Mouse (Mus musculus): ENCODE data around the gene Spata4. TPM values are rescaled to one million over a fixed set of nuclear protein-coding genes. Genes with fewer than 3 reads are reported as not detected.
"Not testable (repeated sequence)": the region's sequence is repeated elsewhere in the genome, so short reads cannot be mapped to it uniquely, and the experiment has no call there.

Gene Spata4
- polyA plus RNA-seq, 1 experiment from 2014 or later, result not detected

DNA sequence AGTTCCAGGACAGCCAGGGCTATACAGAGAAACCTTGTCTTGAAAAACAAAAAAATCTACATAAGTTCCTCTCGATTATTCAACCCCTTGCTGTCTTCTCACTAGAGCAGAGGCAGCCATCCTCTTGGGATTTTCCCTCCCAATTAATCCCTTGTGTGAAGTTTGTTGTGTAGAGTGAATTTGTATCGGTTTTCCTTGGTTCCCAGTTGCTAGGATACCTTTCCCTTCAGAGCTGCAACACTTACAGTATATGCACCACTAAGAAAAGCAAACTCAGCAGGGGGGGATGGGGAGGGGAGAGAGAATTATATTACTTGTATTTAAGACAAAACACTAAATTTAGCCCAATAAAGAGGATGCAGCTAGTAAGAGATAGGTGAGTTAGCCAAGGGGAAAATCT, 4.5 kb upstream of the Spata4 start:
- POLR2A ChIA-PET, result interaction anchor here (0.7 to 1.2 kb wide), 2 partner anchors 17 to 69 kb away, joined by 3 read pairs; no protein-coding TSS in a partner anchor
- in situ Hi-C loops (cut with MboI; ENCODE audit: low pct_unique_long_range_greater_than_20kb), result no loop called here
- DNase-seq (ENCODE audit: low read depth, low spot score) (no peak), ATAC-seq (no peak)
- no peak for TF ChIP-seq CTCF (IDR thresholded peaks at IDR 0.05)
- CTCF ChIA-PET, result interaction anchor here (0.8 to 1.4 kb wide), 2 partner anchors 19 to 68 kb away, joined by 3 to 4 read pairs; no protein-coding TSS in a partner anchor
- no peaks in the 10 kb centered on the region for H3K27me3 ChIP-seq

DNA sequence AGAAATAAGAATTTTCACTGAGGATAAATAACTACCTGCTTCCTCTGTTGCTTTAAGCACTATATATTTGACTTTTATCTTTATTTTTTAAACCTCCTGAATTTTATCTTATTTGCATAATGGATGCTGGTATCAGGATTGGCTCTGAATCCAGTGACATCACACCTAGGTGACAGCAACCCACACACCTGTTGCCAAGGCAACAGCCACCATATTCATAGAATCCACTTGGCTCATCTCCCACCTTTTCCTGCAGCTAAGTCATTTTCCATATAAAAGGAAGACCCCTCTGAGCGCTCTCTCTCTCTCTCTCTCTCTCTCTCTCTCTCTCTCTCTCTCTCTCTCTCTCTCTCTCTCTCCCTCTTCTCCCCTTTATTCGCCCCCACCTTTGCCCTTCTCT, 3.6 kb upstream of the Spata4 start:
- no peak for TF ChIP-seq CTCF (IDR thresholded peaks at IDR 0.05)
- ChIA-PET POLR2A (interaction anchor here (0.7 to 1.2 kb wide), 2 partner anchors 24 to 68 kb away, joined by 3 read pairs; no protein-coding TSS in a partner anchor), CTCF (interaction anchor here (0.8 to 1.4 kb wide), 2 partner anchors 19 to 67 kb away, joined by 3 to 4 read pairs; no protein-coding TSS in a partner anchor)
- in situ Hi-C loops (cut with MboI; ENCODE audit: low pct_unique_long_range_greater_than_20kb), result no loop called here
- no peak for DNase-seq (ENCODE audit: low read depth, low spot score)
- no peaks in the 10 kb centered on the region for H3K27me3 ChIP-seq
- no peak for ATAC-seq

DNA sequence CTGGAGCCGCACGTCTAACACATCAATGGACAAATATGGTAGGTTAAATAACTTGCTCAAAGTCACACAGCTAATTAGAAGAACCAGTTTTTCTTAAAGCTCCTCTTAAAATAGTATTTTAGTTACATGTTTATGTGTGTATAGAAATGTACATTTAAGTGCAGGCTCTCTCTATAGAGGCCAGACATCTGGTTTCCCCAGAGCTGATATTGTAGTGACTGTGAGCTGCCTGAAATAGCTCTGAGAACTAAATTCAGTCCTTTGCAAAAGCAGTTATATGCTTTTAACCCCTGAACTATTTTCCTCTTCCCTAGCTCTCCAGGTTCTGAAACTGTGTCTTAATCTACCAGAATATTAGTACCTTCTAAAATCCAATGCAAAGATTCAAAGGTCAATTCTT, 3.2 kb upstream of the Spata4 start:
- CTCF ChIA-PET, result interaction anchor here (1.4 kb wide), 1 partner anchor 20 kb away, joined by 4 read pairs; no protein-coding TSS in a partner anchor

DNA sequence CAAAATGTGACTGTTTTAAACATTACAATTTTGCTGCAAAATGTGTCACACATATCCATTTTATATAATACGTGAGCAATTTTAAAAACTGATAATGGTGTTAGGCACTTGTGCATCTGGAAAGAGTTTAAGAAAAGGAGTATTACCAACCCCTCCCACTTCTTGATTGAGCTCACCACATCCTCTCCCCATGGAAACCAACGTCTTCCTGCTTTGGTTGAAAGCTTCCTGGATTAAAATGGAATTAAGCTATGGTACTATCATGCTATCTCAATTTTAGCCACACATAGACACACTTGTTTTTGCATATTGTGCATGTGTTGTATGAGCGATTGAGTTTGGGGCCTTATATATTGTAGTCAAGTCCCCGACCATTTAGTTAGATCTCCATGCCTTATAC, 2.9 kb downstream of the Spata4 start:
- H3K27me3 ChIP-seq, result no peaks in the 10 kb centered on the region
- ATAC-seq (no peak), DNase-seq (ENCODE audit: low read depth, low spot score) (no peak)
- POLR2A ChIA-PET, result no interaction called here
- no peak for TF ChIP-seq CTCF (IDR thresholded peaks at IDR 0.05)
- CTCF ChIA-PET, result interaction anchor here (1.0 kb wide), 1 partner anchor 10 kb away, joined by 3 read pairs; no protein-coding TSS in a partner anchor
- in situ Hi-C loops (cut with MboI; ENCODE audit: low pct_unique_long_range_greater_than_20kb), result no loop called here

More for the DNA sequence above, 3.2 kb upstream of the Spata4 start:
- TF ChIP-seq CTCF (IDR thresholded peaks at IDR 0.05), result no peak
- POLR2A ChIA-PET, result interaction anchor here (0.7 to 1.2 kb wide), 2 partner anchors 25 to 68 kb away, joined by 3 read pairs; no protein-coding TSS in a partner anchor
- in situ Hi-C loops (cut with MboI; ENCODE audit: low pct_unique_long_range_greater_than_20kb), result no loop called here
- no peak for ATAC-seq
- H3K27me3 ChIP-seq, result no peaks in the 10 kb centered on the region
- DNase-seq (ENCODE audit: low read depth, low spot score), result no peak

DNA sequence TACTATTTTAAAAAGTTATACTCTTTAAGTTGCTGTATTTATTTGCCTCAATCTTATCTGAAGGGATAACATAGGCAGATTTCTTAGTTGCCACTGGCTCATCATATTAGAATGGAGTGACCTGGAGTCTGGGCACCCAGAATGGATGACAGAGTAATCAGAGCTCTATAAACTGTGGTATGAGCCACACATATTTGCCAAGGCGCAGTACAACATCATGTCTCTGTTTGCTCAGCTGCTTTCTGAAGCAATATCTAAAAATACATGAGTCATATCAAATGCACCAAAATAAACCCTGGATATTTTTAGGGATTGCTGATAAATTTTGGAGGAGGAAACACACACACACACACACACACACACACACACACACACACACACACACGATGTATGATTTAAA, 8.8 kb downstream of the Spata4 start:
- in situ Hi-C loops (cut with MboI; ENCODE audit: low pct_unique_long_range_greater_than_20kb), result no loop called here
- no peaks in the 10 kb centered on the region for H3K27me3 ChIP-seq
- no peak for TF ChIP-seq CTCF (IDR thresholded peaks at IDR 0.05)
- DNase-seq (ENCODE audit: low read depth, low spot score), result peak; percentile 51
- ATAC-seq, result peak; percentile 36
- CTCF ChIA-PET, result interaction anchor here (0.7 to 1.7 kb wide), 7 partner anchors 14 to 68 kb away, joined by 3 to 6 read pairs (median 4); no protein-coding TSS in a partner anchor
- POLR2A ChIA-PET, result interaction anchor here (0.9 kb wide), 1 partner anchor 18 kb away, joined by 3 read pairs; no protein-coding TSS in a partner anchor

DNA sequence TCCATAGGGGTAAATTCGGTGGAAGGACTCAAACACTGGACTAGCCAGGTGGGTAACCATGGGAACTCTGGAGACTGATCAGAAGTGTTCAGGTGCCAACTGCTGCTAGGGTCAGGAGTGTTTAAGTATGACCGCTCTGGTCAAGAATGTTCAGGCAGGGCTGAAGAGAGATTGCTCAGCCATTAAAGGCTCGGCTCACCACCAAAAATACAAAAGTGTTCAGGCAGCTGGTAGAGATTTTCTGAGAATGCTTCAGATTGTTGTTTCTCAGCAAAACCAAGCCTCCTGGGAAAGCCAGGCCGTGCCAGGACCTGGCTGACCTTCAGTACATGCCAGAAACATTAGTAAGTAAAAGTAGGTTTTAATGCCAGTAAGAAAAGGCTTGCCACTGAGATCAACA, 9.7 kb downstream of the Spata4 start:
- ChIA-PET POLR2A (interaction anchor here (0.7 to 1.7 kb wide), 7 partner anchors 19 to 95 kb away, joined by 3 to 13 read pairs (median 3); no protein-coding TSS in a partner anchor), CTCF (interaction anchor here (1.2 to 1.7 kb wide), 6 partner anchors 15 to 73 kb away, joined by 3 to 6 read pairs (median 4); no protein-coding TSS in a partner anchor)
- peak; percentile 91 for DNase-seq (ENCODE audit: low read depth, low spot score)
- in situ Hi-C loops (cut with MboI; ENCODE audit: low pct_unique_long_range_greater_than_20kb), result no loop called here
- peak; percentile 93 for ATAC-seq
- no peak for TF ChIP-seq CTCF (IDR thresholded peaks at IDR 0.05)
- H3K27me3 ChIP-seq, result no peaks in the 10 kb centered on the region

DNA sequence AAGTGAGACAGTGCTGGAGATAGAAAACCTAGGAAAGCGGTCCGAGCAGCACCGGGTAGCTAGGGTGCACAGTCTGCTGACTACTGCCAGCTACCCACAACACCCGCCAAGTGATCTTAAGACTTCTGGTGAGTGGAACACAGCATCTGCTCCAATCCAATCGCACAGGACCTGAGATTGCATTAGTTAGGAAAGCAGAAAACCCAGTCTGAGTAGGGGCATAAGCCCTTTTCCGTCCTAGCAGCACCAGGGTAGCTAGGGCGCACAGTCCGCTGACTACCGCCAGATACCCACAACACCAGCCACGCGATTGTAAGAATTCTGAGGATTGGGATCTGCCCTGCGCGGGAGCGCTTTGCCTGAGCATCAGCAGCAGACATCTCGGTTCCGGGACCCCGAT, 16.1 kb downstream of the Spata4 start:
- POLR2A ChIA-PET; ATAC-seq; in situ Hi-C loops (cut with MboI; ENCODE audit: low pct_unique_long_range_greater_than_20kb); DNase-seq (ENCODE audit: low read depth, low spot score); CTCF ChIA-PET; H3K27me3 ChIP-seq: not testable (repeated sequence)

DNA sequence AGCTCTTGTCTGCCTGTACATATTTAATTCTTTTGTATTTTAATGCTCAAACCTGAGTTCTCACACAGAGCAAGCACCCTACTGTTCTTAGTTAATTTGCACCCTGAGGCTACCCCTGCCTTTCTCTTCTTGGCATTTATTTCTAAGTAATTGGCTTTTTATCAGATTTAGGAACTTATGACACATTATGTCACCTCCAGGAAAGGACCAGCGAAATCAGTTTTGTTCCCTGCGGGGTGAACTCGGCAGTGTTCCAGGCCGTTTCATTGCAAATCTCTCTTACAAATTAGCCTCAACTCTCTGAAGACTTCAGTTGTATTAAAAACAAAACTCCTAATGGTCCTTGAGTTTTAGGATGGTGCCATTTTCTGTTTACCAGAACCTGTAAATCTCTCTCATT, 38.1 kb downstream of the Spata4 start:
- in situ Hi-C loops (cut with MboI; ENCODE audit: low pct_unique_long_range_greater_than_20kb), result no loop called here
- ChIA-PET POLR2A (no interaction called here), CTCF (interaction anchor here (1.1 to 1.3 kb wide), 2 partner anchors 11 to 33 kb away, joined by 3 to 5 read pairs; no protein-coding TSS in a partner anchor)
- TF ChIP-seq CTCF (IDR thresholded peaks at IDR 0.05), result no peak
- ATAC-seq (no peak), DNase-seq (ENCODE audit: low read depth, low spot score) (no peak)
- H3K27me3 ChIP-seq, result no peaks in the 10 kb centered on the region

Other genes with a start within 250 kb of the Spata4 start
- 29.5 TPM for gene Asb5, start 71.2 kb upstream of the Spata4 start, polyA plus RNA-seq (2021)
- 368 TPM for gene Spcs3, start 70.8 kb upstream of the Spata4 start, polyA plus RNA-seq (2021)